Mouse (Mus musculus): Measurements from ENCODE around the gene Mri1. TPM values are rescaled to one million over a fixed set of nuclear protein-coding genes. Genes with fewer than 3 reads are reported as not detected.

The Mri1 gene
- polyA plus RNA-seq, 2 experiments = 49.3 to 58.1 TPM

DNA sequence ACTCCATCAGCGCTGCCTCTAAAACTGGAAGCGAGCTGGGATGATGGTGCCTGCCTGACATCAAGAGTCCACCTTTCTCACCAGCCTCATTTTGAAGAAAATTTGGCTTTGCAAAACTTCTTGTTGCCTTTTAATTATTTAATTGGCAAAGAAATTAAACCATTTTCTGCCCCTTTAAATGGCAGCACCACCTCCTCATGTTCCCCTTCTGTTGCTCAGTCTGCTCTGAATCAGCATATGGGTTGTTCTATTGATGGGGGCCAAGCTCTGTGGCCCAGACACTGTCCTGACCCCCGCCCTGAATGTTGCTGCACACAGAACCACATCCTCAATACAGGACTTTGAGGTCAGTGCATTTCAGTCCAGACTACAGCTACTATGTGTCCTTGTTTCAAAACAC, 16.8 kb upstream of the Mri1 start:
- no peak for TF ChIP-seq POLR2A (IDR thresholded peaks at IDR 0.05; ENCODE audit: borderline replicate concordance, extremely low read depth, insufficient read depth, insufficient read length)
- Histone ChIP-seq H3K4me3 (replicated peaks; ENCODE audit: low read length) (no peak overlapping the region), H3K4me2 (replicated peaks; ENCODE audit: low read depth, low read length, severe bottlenecking) (no peak overlapping the region), H3K9me3 (ENCODE audit: control insufficient read depth, low read length) (no peaks in the 10 kb centered on the region), H3K4me1 (ENCODE audit: control insufficient read depth, insufficient read depth, low read length) (peaks cover 6% of the 10 kb centered on the region; the same call in 1 of the 2 replicates), H3K9ac (ENCODE audit: low read depth, low read length, severe bottlenecking) (no peak overlapping the region), H3K27me3 (ENCODE audit: control insufficient read depth, insufficient read depth, low read length) (no peaks in the 10 kb centered on the region), H3K27ac (replicated peaks; ENCODE audit: low read depth, low read length) (no peak overlapping the region), H3K36me3 (ENCODE audit: control insufficient read depth, insufficient read depth, low read length) (no peaks in the 10 kb centered on the region)
- ATAC-seq (ENCODE audit: low FRiP score, low read depth) (no peak), DNase-seq (ENCODE audit: low spot score) (no peak)
- WGBS = 86% methylated on average over 3 of the region's 3 CpGs

DNA sequence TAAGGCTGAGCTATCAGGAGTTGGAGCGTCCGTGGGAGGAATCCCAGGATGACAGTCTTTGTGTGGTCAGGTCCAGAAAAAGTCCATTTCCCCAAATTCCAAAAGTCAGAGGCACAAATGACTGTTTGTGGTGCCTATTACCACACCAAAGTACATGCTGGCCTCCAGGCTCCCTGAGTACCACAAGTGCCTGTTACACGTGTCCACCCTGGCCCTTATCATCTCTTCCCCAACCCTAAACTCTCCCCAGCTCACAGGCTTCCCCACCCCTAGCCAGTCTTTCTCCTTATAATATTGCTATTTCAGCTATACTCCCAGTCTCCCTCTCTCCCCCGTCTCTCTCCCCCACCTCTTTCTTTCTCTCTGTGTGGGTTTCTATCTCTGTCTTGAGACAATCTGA, 15.2 kb upstream of the Mri1 start:
- 82% methylated on average over 4 of the region's 4 CpGs for WGBS
- H3K36me3 ChIP-seq (ENCODE audit: control insufficient read depth, insufficient read depth, low read length) = no peaks in the 10 kb centered on the region

DNA sequence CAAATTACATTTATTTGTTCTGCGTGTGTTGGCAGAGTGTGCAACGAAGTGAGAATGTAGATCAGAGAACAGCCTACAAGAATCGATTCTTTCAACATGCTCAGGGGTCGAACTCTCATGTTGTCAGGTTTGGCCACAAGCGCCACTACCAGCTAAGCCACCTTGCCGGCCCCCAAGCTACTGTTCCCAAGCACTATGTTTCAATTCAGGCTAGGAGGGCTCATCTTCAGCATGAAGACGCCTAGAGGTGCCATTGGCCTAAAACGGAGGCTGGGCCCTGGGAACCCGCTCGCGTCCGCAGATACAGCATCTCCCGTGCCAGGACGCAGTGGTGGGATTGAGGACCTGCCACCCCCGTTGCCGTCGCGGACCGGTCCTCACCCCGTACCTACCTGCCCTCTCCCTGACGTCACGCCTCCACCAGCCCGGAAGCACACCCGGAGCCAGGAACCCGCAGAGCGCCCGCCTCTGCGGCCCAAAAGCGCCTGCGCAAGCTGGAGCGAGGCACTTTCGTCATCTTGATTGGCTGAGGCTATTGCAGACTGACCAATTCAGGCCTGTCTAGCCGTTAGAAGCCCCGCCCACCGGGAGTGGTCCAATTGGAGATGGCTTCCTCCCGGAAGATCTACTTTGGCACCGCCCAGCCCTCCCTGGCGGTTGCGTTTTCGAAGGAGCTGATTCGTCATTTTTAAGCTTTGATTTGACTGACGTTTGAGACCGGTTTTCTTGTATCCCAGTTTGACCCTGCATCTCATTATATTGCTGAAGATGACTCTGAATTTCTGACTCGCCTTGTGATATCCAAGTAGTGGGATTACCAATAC, 13.0 kb upstream of the Mri1 start, which contains the start of gene Ccdc130:
Gene Ccdc130 (minus strand): TSS at position 431 of the 824 bp plus-strand sequence.
- ATAC-seq (ENCODE audit: low FRiP score, low read depth) (peak; percentile 100), DNase-seq (ENCODE audit: low spot score) (peak; percentile 100)
- Histone ChIP-seq H3K36me3 (ENCODE audit: control insufficient read depth, insufficient read depth, low read length) (peaks cover 17% of the 10 kb centered on the region), H3K27me3 (ENCODE audit: control insufficient read depth, insufficient read depth, low read length) (no peaks in the 10 kb centered on the region), H3K27ac (replicated peaks; ENCODE audit: low read depth, low read length) (peak within 1 kb of the TSS; percentile 53; the same call in 1 of the 2 replicates), H3K4me2 (replicated peaks; ENCODE audit: low read depth, low read length, severe bottlenecking) (peak within 1 kb of the TSS; percentile 90), H3K4me1 (ENCODE audit: control insufficient read depth, insufficient read depth, low read length) (peaks cover 6% of the 10 kb centered on the region; the same call in 1 of the 2 replicates), H3K9me3 (ENCODE audit: control insufficient read depth, low read length) (no peaks in the 10 kb centered on the region), H3K4me3 (replicated peaks; ENCODE audit: low read length) (peak within 1 kb of the TSS; percentile 74), H3K9ac (ENCODE audit: low read depth, low read length, severe bottlenecking) (peak within 1 kb of the TSS; percentile 71)
- TF ChIP-seq POLR2A (IDR thresholded peaks at IDR 0.05; ENCODE audit: borderline replicate concordance, extremely low read depth, insufficient read depth, insufficient read length) = 0 out of 2 replicates have a peak, but pooled peaks have one; percentile 43
- WGBS = under 1% methylated on average over 32 of the region's 44 CpGs

More for the DNA sequence above, 15.2 kb upstream of the Mri1 start:
- Histone ChIP-seq H3K27me3 (ENCODE audit: control insufficient read depth, insufficient read depth, low read length) (no peaks in the 10 kb centered on the region), H3K4me2 (replicated peaks; ENCODE audit: low read depth, low read length, severe bottlenecking) (no peak overlapping the region), H3K9ac (ENCODE audit: low read depth, low read length, severe bottlenecking) (no peak overlapping the region), H3K4me1 (ENCODE audit: control insufficient read depth, insufficient read depth, low read length) (peaks cover 6% of the 10 kb centered on the region; the same call in 1 of the 2 replicates), H3K9me3 (ENCODE audit: control insufficient read depth, low read length) (no peaks in the 10 kb centered on the region), H3K27ac (replicated peaks; ENCODE audit: low read depth, low read length) (no peak overlapping the region), H3K4me3 (replicated peaks; ENCODE audit: low read length) (no peak overlapping the region)
- ATAC-seq (ENCODE audit: low FRiP score, low read depth) (no peak), DNase-seq (ENCODE audit: low spot score) (no peak)
- no peak for TF ChIP-seq POLR2A (IDR thresholded peaks at IDR 0.05; ENCODE audit: borderline replicate concordance, extremely low read depth, insufficient read depth, insufficient read length)

DNA sequence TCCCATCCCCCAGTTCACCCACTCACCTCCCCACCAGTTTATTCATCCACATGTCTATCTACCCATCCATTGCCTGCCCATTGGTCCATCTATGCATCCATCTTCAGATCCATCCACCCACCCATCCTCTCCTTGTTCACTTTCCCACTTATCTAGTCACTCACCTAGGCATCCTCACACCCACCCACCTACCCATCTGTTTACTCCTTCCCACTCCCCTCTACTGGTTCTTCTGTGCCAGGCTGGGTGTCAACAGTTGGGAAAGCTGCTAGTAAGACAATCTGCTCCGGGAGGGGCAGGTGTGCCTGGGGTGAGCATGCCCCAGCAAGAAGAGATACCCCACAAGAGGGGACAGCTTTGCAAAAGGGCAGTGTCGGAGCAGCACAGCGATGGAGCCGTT, 4.0 kb upstream of the Mri1 start:
- Histone ChIP-seq H3K9me3 (ENCODE audit: control insufficient read depth, low read length) (no peaks in the 10 kb centered on the region), H3K4me3 (replicated peaks; ENCODE audit: low read length) (no peak overlapping the region), H3K36me3 (ENCODE audit: control insufficient read depth, insufficient read depth, low read length) (peaks cover 74% of the 10 kb centered on the region), H3K4me1 (ENCODE audit: control insufficient read depth, insufficient read depth, low read length) (peaks cover 11% of the 10 kb centered on the region), H3K9ac (ENCODE audit: low read depth, low read length, severe bottlenecking) (no peak overlapping the region), H3K27ac (replicated peaks; ENCODE audit: low read depth, low read length) (no peak overlapping the region), H3K4me2 (replicated peaks; ENCODE audit: low read depth, low read length, severe bottlenecking) (no peak overlapping the region), H3K27me3 (ENCODE audit: control insufficient read depth, insufficient read depth, low read length) (no peaks in the 10 kb centered on the region)
- no peak for TF ChIP-seq POLR2A (IDR thresholded peaks at IDR 0.05; ENCODE audit: borderline replicate concordance, extremely low read depth, insufficient read depth, insufficient read length)
- DNase-seq (ENCODE audit: low spot score) (no peak), ATAC-seq (ENCODE audit: low FRiP score, low read depth) (no peak)
- WGBS = 94% methylated on average over 4 of the region's 4 CpGs

DNA sequence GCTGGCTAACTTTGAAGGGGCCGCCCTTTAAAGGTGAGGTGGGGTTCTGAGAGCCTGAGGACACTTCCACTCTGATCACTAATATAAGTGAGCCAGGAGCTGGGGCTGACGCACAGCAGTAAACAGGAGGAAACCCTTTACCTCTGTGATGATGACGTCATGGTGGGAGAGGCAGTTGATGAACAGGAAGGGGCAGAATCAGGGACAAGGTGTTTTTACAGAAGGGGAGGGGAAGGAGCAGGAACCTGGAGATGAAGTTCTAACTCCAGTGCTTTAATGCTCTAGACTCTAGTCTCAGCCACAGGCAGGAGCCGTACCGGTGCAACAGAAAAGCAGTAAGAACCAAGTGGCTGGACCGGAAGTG, 686 bp downstream of the Mri1 start:
- DNase-seq (ENCODE audit: low spot score) (peak; percentile 27), ATAC-seq (ENCODE audit: low FRiP score, low read depth) (0 out of 2 replicates have a peak, but pooled peaks have one; percentile 1)
- peak overlapping the region; percentile 91 for H3K4me2 ChIP-seq (replicated peaks; ENCODE audit: low read depth, low read length, severe bottlenecking)
- H3K27ac ChIP-seq (replicated peaks; ENCODE audit: low read depth, low read length) = peak overlapping the region; percentile 90
- H3K9me3 ChIP-seq (ENCODE audit: control insufficient read depth, low read length) = no peaks in the 10 kb centered on the region
- H3K9ac ChIP-seq (ENCODE audit: low read depth, low read length, severe bottlenecking) = peak overlapping the region; percentile 77
- no peak for TF ChIP-seq POLR2A (IDR thresholded peaks at IDR 0.05; ENCODE audit: borderline replicate concordance, extremely low read depth, insufficient read depth, insufficient read length)
- H3K4me3 ChIP-seq (replicated peaks; ENCODE audit: low read length) = peak overlapping the region; percentile 78
- no peaks in the 10 kb centered on the region for H3K27me3 ChIP-seq (ENCODE audit: control insufficient read depth, insufficient read depth, low read length)
- peaks cover 73% of the 10 kb centered on the region for H3K36me3 ChIP-seq (ENCODE audit: control insufficient read depth, insufficient read depth, low read length)
- WGBS = 15% methylated on average over 6 of the region's 6 CpGs
- peaks cover 14% of the 10 kb centered on the region for H3K4me1 ChIP-seq (ENCODE audit: control insufficient read depth, insufficient read depth, low read length)

All from limb, embryonic 14.5 days (tissue).